Mouse (Mus musculus) liver, adult 2 months (tissue): Measurements from ENCODE around the gene Olfr56. TPM values are rescaled to one million over a fixed set of nuclear protein-coding genes. Genes with fewer than 3 reads are reported as not detected.
"Not testable (repeated sequence)": the region's sequence is repeated elsewhere in the genome, so short reads cannot be mapped to it uniquely, and the experiment has no call there.

Experiments
- DNase-seq: peaks from one replicate; pipeline ENCODE4 v3.0.0-alpha.2; 2011; ENCODE audit warnings: low read depth, low spot score; ENCODE audit errors: extremely low read depth
- H3K27ac ChIP-seq: fragments of 200-500 bp; replicated peaks from 2 replicates; pipeline ENCODE4 v1.5.1; 2012; ENCODE audit warnings: low read depth, mild to moderate bottlenecking, control low read depth, inconsistent platforms, low read length; ENCODE audit not compliant: insufficient read depth
- H3K27me3 ChIP-seq: fragments of 200-500 bp; 2 replicates; pipeline ENCODE4 v1.6.1; 2012; ENCODE audit warnings: mild to moderate bottlenecking, moderate library complexity, low read length, inconsistent platforms; ENCODE audit not compliant: control insufficient read depth, insufficient read depth
- H3K36me3 ChIP-seq: fragments of 200-500 bp; 2 replicates; pipeline ENCODE4 v1.6.1; 2012; ENCODE audit warnings: low read length, inconsistent platforms; ENCODE audit not compliant: control insufficient read depth, insufficient read depth
- H3K4me1 ChIP-seq: fragments of 200-500 bp; 2 replicates; pipeline ENCODE4 v1.6.1; 2011; ENCODE audit warnings: low read length; ENCODE audit not compliant: control insufficient read depth, insufficient read depth
- H3K4me3 ChIP-seq: fragments of 200-500 bp; 2 replicates; pipeline ENCODE4 v1.5.1; 2011; ENCODE audit warnings: low read depth, mild to moderate bottlenecking, control low read depth, low read length, moderate library complexity; ENCODE audit not compliant: insufficient read depth
- H3K79me2 ChIP-seq: fragments of 200-500 bp; 2 replicates; pipeline ENCODE4 v1.6.1; 2012; ENCODE audit warnings: inconsistent platforms, mild to moderate bottlenecking, low read length, moderate library complexity; ENCODE audit not compliant: control insufficient read depth, insufficient read depth
- H3K9ac ChIP-seq: fragments of 200-500 bp; 2 replicates; pipeline ENCODE4 v1.6.1; 2012; ENCODE audit warnings: low read depth, mild to moderate bottlenecking, control low read depth, inconsistent platforms, low read length
- WGBS: fragments of 180-500 bp; shearing (Covaris S2); methylation state at CpG from one replicate; pipeline ENCODE4 v1.1.7; 2018; 5-methylcytosine and 5-hydroxymethylcytosine counted together
- polyA plus RNA-seq: library from polyadenylated mRNA; depleted of rRNA; stranded (reverse); fragments of >200 nt; gene quantifications from 2 replicates; pipeline ENCODE4 v1.2.3, GENCODE M21; 2012
- total RNA-seq: library from RNA; depleted of rRNA; stranded (reverse); fragments of >200 nt; gene quantifications from 2 replicates; pipeline ENCODE4 v1.2.3, GENCODE M21; 2014

Olfr56 gene
- total and polyA plus RNA-seq, 2 experiments = 0.28 TPM; not detected in 1

GRCm38 (mm10) chr11:48982848-48983247 lies 4.2 kb downstream of the Olfr56 start:
- H3K4me1 ChIP-seq, H3K4me3 ChIP-seq, DNase-seq, H3K27me3 ChIP-seq, H3K9ac ChIP-seq, H3K27ac ChIP-seq, H3K36me3 ChIP-seq, H3K79me2 ChIP-seq: not testable (repeated sequence)
- no CpG with 5 or more reads among the region's 3 CpGs for WGBS

DNA sequence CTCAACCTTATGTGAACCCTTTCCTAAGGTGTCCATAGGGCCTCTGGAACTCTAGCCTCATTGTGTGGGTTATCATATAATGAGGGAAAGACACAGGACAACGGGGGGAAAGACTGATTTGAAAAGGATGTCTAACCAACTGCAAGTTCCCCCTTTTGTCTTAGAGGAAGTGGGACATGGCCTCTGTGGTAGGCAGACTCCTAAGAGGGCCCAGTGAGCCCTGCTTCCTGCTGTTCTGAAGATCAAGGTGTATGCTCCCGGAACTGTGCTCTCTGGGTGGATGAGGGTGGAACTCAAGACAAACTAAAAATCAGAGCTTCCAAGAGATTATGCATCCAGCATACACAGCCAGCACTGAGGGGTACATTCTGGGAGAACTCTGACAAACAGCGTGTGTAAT lies 9.5 kb downstream of the Olfr56 start:
- H3K4me1 ChIP-seq, H3K4me3 ChIP-seq, DNase-seq, H3K27ac ChIP-seq, H3K9ac ChIP-seq, H3K79me2 ChIP-seq, H3K36me3 ChIP-seq, H3K27me3 ChIP-seq: not testable (repeated sequence)
- WGBS = 77% methylated on average over 2 of the region's 3 CpGs

- not testable (repeated sequence) for H3K36me3 ChIP-seq, H3K9ac ChIP-seq, H3K4me3 ChIP-seq, DNase-seq, H3K79me2 ChIP-seq, H3K27me3 ChIP-seq, H3K27ac ChIP-seq, H3K4me1 ChIP-seq
- WGBS = 61% methylated on average over 2 of the region's 2 CpGs
These were observed 11.3 kb downstream of the Olfr56 start for GRCm38 (mm10) chr11:48989981-48990380.

DNA sequence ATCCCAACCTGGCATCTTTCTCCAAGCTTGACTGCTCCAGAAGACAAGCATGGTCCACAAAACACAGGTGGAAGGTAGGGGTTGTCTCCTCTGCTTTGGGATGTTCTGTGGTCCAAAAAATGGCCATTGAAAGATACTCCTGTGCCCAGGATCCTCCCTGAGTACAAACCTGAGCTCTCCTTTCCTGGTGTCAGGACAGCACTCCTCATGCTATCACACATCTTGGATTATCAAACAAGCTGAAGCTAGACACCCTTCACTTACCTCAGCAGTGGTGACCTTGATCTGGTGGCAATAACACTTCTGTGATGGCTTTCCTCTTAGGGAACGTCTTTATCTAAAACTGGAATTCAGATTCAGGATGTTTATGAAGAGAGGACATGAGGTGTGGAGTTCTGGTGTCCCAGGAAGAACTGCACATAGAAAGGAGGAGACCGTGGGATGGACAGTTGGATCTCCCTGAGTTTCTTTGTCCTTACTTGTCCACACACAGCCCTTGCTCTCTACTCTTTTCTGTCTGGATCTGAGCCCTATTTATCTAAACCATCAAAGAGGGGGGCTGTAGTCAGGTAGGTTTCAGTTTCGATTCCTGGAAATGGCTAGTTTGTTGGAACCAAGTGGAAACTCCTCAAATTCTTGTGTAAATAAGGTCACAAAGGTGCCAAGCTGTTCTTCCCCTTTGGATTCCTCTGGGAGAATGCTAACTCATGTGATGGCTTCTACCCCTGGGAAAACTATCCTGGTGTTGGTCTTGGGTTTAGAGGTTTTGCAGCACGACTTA lies 13.2 kb downstream of the Olfr56 start, which contains the start of gene Gm12185:
Gm12185 (minus strand) TSS at position 487 of the 781 bp plus-strand sequence.
- not testable (repeated sequence) for H3K27me3 ChIP-seq, H3K4me3 ChIP-seq, H3K79me2 ChIP-seq, H3K9ac ChIP-seq, H3K4me1 ChIP-seq, H3K27ac ChIP-seq, H3K36me3 ChIP-seq
- WGBS = 16% methylated on average over 4 of the region's 4 CpGs
- peak; percentile 58 for DNase-seq

DNA sequence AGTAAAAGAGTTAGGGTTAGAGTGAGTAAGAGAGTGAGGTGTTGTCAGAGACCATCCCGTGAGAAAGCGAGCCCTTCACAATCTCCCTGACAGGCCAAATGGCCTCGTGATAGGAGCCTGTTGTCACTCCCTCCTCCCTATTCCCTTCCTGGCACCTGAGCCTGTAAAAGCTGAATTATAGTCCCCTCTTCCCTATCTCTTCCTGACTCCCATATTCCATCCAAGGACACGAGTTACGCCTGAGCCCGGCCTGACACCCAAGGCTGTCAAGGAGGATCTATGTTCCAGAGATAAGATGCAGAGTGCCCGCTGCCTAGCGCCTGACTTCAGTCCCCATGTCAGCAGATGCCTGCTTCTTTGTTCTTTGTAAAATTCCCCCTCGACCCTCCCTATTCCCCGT lies 14.6 kb downstream of the Olfr56 start:
- H3K79me2 ChIP-seq, H3K9ac ChIP-seq, H3K4me1 ChIP-seq, H3K27me3 ChIP-seq, H3K36me3 ChIP-seq, H3K27ac ChIP-seq, H3K4me3 ChIP-seq, DNase-seq: not testable (repeated sequence)
- 84% methylated on average over 10 of the region's 10 CpGs for WGBS

GRCm38 (mm10) chr11:48994018-48994417 lies 15.3 kb downstream of the Olfr56 start, which contains the start of gene Tgtp1:
Tgtp1 (minus strand) TSS chr11:48994172.
- H3K4me1 ChIP-seq, H3K27ac ChIP-seq, H3K9ac ChIP-seq, H3K27me3 ChIP-seq, H3K79me2 ChIP-seq, DNase-seq, H3K4me3 ChIP-seq, H3K36me3 ChIP-seq: not testable (repeated sequence)
- 44% methylated on average over 2 of the region's 2 CpGs for WGBS

DNA sequence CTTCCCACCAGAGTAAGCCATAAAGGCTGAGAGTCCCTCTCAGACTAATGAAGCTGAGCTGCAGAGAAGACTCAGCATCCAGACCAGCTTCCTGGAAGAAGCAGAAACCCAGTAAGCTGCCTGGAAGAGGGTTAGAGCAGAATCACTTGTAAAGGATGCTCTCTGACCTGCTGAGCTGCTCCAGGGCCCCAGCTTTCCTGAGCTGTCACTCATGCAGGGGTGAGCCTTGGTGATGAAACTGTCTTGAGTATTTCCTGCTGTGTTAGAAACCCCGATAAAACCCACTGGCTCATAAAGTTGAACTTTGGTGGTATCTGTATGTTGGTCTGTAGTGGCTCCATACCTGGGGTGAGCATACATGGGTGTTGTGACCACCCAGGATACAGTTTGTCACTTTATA lies 21.7 kb downstream of the Olfr56 start:
- H3K27ac ChIP-seq, H3K9ac ChIP-seq, DNase-seq, H3K79me2 ChIP-seq, H3K4me1 ChIP-seq, H3K27me3 ChIP-seq, H3K36me3 ChIP-seq, H3K4me3 ChIP-seq: not testable (repeated sequence)
- WGBS = 69% methylated on average over 1 of the region's 1 CpGs

DNA sequence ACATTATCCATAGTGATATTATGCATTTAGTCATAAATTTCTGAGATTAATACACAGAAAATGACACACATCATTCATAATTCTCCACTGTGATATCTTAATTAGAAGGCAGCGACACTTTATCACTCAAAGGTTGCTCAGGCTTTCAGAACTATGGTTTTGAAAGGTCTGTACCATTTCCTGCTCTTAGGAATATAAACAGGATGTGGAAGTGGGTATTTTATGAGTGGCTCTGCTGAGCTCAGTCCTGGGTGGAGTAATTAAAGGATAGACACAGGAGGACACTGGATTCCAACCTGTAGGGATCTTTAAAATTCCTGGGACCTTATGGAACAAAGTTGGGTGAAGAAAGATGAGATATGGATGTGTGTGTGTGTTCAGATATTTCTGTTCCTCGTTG lies 27.6 kb downstream of the Olfr56 start:
- H3K27me3 ChIP-seq, H3K4me1 ChIP-seq, H3K27ac ChIP-seq, DNase-seq, H3K36me3 ChIP-seq, H3K79me2 ChIP-seq, H3K9ac ChIP-seq, H3K4me3 ChIP-seq: not testable (repeated sequence)
- 63% methylated on average over 2 of the region's 2 CpGs for WGBS

DNA sequence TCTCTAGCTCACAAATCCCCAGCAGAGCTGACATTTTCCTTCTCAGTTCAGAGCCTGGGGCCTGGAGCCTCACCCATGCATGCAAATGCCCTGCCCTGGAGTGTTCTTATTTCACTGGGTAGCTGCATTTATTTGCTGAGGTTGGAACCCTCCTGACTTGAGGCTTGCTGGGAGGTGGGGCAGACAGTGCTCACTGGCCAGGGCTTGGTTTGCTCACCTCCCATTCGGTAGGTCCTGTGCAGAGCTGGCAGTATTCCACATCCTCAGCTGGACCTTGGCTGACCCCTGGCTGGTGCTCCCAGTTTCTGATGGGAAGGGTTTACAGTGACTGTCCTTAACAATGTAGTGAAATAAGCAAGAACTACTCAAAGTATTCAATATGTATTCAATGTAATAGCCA lies 28.1 kb downstream of the Olfr56 start:
- not testable (repeated sequence) for DNase-seq, H3K27ac ChIP-seq, H3K36me3 ChIP-seq, H3K4me1 ChIP-seq, H3K27me3 ChIP-seq, H3K4me3 ChIP-seq, H3K9ac ChIP-seq, H3K79me2 ChIP-seq
- 0% methylated on average over 1 of the region's 1 CpGs for WGBS
